Mouse (Mus musculus): ENCODE results near the gene Ormdl3. TPM values are rescaled to one million over a fixed set of nuclear protein-coding genes. Genes with fewer than 3 reads are reported as not detected.

Gene Ormdl3
- polyA plus RNA-seq, 1 experiment from 2014 or later: 55.0 TPM

DNA sequence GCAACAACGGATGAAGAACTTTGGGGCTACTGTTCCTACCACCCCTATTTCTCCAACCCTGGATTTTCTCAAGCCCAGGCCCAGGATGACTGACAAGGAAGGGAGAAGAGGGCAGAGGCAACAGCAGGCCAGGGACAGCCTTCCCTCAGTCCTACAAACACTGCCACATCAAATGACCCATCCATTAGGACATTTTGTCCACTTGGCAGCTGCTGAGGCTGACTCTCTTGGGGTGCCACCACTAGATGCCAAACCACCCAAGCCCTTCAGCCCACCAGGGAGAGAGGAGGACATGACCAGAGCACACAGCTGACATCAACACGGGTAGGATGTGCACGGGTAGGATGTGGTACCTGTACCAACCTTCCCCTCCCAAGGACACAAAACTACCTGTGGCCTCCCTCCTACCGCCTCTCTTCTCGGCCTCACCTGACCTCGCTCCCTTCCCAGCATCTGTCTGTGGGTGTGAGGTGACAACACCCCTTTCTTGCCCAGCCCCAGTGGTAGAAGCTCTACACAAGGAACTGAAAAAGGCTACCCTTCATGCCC is 2.5 kb downstream of the Ormdl3 start:
- Histone ChIP-seq H3K9me3 (replicated peaks) (no peaks in the 10 kb centered on the region), H3K27me3 (ENCODE audit: low read depth, poor library complexity, severe bottlenecking) (0 out of 2 replicates have a peak, but pooled peaks cover 4% of the 10 kb centered on the region), H3K36me3 (peaks cover 50% of the 10 kb centered on the region), H3K4me3 (0 out of 2 replicates have a peak overlapping the region, but pooled peaks have one; percentile 94), H3K4me1 (peaks cover 41% of the 10 kb centered on the region), H3K27ac (no peak overlapping the region)
- WGBS: 92% methylated on average over 6 of the region's 6 CpGs
- no peak for DNase-seq (ENCODE audit: low spot score)

DNA sequence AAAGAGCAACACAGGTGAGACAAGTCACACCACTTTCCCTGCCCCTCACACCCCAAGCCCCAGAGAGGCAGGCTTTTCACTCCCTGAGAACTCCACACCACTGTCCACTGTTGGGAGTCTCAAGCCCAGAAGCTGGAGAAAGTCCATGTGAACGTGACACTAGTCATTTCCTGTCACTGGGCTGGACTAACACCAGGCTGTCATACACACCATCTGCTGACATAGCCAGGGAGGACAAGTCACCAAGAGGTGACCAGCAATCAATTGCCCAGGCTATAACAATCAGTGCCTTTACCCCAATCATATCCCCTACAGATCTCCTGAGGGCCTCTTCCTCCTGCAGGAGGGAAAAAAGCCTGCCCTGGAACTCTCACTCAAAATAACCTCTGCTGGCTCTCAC is 3.0 kb downstream of the Ormdl3 start:
- Histone ChIP-seq H3K9me3 (replicated peaks) (no peaks in the 10 kb centered on the region), H3K27me3 (ENCODE audit: low read depth, poor library complexity, severe bottlenecking) (no peaks in the 10 kb centered on the region), H3K27ac (no peak overlapping the region), H3K4me1 (peaks cover 38% of the 10 kb centered on the region), H3K4me3 (no peak overlapping the region), H3K36me3 (peaks cover 50% of the 10 kb centered on the region)
- WGBS: 39% methylated on average over 1 of the region's 1 CpGs
- DNase-seq (ENCODE audit: low spot score): no peak

DNA sequence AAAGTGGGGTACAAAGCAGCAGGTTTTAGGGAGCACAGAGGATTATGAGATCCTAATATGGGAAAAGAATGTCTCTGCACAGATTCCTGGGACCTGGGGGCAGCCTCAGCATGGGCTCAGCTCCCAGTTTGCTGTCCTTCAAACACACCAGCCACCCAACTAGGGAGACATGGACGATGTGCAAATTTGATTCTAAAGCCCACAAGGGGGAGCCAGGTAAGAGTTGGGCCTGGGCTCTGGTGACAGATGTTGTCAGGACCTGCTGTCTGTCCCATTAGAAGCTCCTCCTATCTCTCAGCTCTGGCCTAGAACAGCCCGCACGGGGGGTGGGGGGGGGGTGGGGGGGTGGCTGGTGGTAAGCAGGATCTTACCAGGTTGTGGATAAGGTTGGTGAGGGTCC is 3.6 kb downstream of the Ormdl3 start:
- no peaks in the 10 kb centered on the region for H3K9me3 ChIP-seq (replicated peaks)
- 27% methylated on average over 3 of the region's 3 CpGs for WGBS
- H3K36me3 ChIP-seq: peaks cover 50% of the 10 kb centered on the region
- H3K27me3 ChIP-seq (ENCODE audit: low read depth, poor library complexity, severe bottlenecking): no peaks in the 10 kb centered on the region
- no peak overlapping the region; the same call in 1 of the 2 replicates for H3K4me3 ChIP-seq
- H3K27ac ChIP-seq: no peak overlapping the region
- peaks cover 35% of the 10 kb centered on the region for H3K4me1 ChIP-seq
- no peak for DNase-seq (ENCODE audit: low spot score)

DNA sequence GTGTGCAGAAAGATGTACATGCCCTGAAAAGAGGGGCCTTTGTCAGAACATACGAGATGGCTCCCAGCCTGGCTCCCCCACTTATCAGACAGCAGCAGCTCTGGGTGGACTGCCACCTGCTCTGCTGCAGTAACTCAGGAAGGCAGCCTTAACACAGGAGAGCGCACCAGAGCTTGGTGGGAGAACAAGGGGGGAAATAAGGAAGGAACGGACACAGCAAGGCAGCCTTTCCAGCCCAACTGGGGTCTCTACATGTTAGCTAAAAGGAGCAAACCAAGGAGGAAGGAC is 4.0 kb downstream of the Ormdl3 start:
- Histone ChIP-seq H3K27ac (no peak overlapping the region), H3K36me3 (peaks cover 50% of the 10 kb centered on the region), H3K4me3 (no peak overlapping the region; the same call in 1 of the 2 replicates), H3K27me3 (ENCODE audit: low read depth, poor library complexity, severe bottlenecking) (no peaks in the 10 kb centered on the region), H3K4me1 (peaks cover 32% of the 10 kb centered on the region), H3K9me3 (replicated peaks) (no peaks in the 10 kb centered on the region)
- no peak for DNase-seq (ENCODE audit: low spot score)
- 87% methylated on average over 3 of the region's 3 CpGs for whole genome bisulfite sequencing

DNA sequence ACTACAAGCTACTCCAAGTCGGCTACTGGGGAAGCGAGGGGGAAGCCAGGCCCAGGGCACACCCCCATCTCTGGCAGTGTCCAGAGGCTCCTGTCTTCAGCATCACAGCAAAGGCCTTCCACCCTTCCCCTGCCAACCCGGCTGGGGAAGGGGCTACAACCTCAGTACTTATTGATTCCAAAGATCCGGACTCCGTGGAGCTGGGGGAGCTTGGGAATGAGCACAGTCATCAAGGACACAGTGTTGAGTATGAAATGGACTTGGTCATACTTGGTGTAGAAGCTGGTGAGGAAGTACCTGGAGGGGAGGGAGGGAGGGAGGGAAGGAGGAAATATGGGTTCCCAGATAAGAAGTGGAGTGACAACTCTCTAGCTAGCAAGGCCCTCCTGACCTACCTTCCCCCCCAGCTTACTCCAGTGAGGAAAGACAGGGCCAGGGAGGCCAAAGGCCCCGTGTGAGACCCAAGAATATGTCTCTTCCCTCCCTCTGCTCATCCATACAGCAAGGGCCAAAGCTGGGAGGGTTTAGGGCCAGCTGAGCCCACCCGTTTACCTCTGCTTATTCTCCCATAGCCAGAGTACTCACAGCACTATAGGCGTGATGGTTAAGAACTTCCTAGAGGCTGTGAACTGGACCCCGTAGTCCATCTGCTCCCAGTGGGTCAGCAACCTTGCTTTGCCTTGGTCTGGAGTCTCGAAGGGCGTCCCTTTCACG is 4.5 kb downstream of the Ormdl3 start:
- Histone ChIP-seq H3K27me3 (ENCODE audit: low read depth, poor library complexity, severe bottlenecking) (no peaks in the 10 kb centered on the region), H3K36me3 (peaks cover 50% of the 10 kb centered on the region), H3K4me1 (peaks cover 27% of the 10 kb centered on the region), H3K9me3 (replicated peaks) (no peaks in the 10 kb centered on the region), H3K4me3 (no peak overlapping the region; the same call in 1 of the 2 replicates), H3K27ac (0 out of 2 replicates have a peak overlapping the region, but pooled peaks have one; percentile 19)
- WGBS: 92% methylated on average over 12 of the region's 12 CpGs
- no peak for DNase-seq (ENCODE audit: low spot score)

DNA sequence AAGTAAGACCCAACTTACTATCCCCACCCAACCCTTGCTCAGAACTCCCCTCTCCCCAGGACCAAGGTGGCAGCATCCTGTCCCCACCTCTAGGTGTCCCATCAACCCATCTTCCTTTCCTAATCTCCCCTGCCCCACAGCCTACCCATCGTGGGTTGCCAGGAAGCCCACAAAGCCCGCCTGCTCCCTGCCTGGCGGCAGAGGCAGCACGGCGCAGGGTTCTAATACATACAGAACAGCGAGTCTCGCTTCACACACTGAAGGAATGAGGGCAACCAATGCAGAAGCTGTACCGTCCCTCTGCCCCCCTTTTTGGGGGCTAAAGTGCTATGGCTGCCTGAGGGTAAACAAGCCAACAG is 5.2 kb downstream of the Ormdl3 start:
- Histone ChIP-seq H3K9me3 (replicated peaks) (no peaks in the 10 kb centered on the region), H3K36me3 (peaks cover 50% of the 10 kb centered on the region), H3K27me3 (ENCODE audit: low read depth, poor library complexity, severe bottlenecking) (no peaks in the 10 kb centered on the region), H3K27ac (no peak overlapping the region), H3K4me1 (peaks cover 22% of the 10 kb centered on the region), H3K4me3 (no peak overlapping the region)
- WGBS: 87% methylated on average over 8 of the region's 8 CpGs
- DNase-seq (ENCODE audit: low spot score): no peak

DNA sequence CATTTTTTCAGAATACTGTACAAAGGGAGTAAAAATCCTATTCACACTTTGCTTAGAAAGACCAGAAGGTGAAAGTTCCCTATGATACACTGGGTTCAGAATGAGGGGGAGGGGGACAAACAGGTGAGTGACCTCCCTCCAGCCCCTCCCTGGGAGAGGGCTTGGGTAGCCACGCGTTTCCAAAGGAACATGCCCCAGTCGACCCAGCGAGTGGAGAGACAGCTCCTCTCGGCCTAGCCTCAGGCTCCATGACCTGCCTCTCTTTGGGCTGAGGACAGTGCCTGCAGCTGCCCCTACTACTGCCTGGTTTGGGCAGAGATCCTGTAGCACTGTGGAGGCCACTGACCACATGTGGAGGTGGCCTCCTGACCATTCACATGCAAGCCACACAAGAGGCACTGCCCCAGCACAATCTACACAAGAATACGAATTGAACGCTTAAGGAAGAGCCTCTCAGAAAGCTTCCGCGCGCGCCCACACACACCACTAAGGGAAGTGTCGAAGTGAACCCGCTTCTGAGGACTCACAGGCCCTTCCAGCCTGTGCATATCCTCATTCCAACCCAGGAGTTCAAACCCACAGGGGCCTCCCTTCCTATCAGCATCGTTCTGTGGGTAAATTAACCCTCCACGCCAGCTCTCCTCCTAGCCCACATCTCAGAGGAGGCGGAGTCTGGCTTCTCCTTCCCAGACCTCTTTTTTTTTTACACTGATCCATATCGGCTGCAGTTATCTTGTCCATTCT is 5.7 kb downstream of the Ormdl3 start:
- H3K36me3 ChIP-seq: peaks cover 50% of the 10 kb centered on the region
- no peak for DNase-seq (ENCODE audit: low spot score)
- no peaks in the 10 kb centered on the region for H3K27me3 ChIP-seq (ENCODE audit: low read depth, poor library complexity, severe bottlenecking)
- 77% methylated on average over 17 of the region's 17 CpGs for WGBS
- no peak overlapping the region for H3K27ac ChIP-seq
- H3K4me3 ChIP-seq: no peak overlapping the region
- no peaks in the 10 kb centered on the region for H3K9me3 ChIP-seq (replicated peaks)
- H3K4me1 ChIP-seq: peaks cover 21% of the 10 kb centered on the region

DNA sequence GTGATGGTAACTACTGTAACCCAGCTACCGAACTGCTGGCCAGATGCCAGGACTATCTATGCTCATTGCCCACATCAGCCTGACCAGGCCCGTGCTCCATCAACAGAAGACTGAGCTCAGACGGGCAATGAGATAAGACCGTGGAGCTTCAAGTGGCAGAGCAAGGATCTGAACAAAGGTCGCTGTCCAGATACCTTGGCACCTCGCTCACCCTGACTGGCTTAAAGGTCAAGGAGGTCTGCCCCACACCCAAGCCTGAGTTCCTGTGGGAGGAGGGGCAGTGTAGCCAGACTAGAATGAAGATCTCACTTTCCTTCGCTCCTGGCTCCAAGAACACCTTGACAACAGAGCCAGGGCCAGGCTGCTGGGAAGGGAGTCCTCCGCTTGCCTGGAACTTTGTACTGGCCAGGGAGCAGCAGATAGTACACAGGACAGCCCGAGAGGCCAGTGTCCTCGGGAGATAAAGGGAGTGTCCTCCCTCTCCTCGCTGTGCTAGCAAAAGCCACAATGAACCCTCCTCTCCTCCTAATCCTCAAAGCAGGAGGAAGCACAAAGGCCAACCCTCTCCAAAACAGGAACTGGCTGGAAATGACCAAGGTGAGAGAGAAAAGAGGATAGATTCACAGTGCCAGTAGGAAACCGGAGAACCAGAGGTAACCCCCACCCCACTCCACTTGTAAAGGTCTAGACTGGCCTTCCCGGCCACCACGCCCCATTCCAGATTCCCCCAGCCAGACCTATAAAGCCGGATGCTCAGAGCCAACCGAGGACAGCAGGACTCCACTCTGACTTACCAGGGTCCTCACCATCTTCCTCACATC is 6.7 kb downstream of the Ormdl3 start:
- H3K9me3 ChIP-seq (replicated peaks): no peaks in the 10 kb centered on the region
- H3K27ac ChIP-seq: no peak overlapping the region
- H3K36me3 ChIP-seq: peaks cover 50% of the 10 kb centered on the region
- no peak overlapping the region for H3K4me3 ChIP-seq
- DNase-seq (ENCODE audit: low spot score): no peak
- peaks cover 11% of the 10 kb centered on the region for H3K4me1 ChIP-seq
- no peaks in the 10 kb centered on the region for H3K27me3 ChIP-seq (ENCODE audit: low read depth, poor library complexity, severe bottlenecking)
- WGBS: 86% methylated on average over 16 of the region's 16 CpGs

DNA sequence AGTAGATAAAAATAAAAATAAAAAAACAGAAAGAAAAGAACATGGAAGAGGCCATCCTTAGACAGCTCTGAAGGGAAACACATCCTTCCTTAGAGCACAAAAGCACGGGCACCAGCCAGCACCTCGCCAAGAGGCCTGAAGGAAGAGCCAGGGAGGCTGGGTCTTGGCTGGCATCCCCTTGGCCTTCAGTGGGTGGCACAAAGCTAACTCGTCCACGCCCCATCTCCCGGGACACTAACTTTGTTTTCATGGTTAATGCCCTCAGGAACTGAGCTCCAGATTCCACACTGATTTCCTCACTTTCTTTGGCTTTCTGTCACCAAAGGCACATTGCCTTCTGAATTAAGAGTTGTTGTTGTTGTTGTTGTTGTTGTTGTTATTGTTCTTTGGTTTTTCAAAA is 9.4 kb downstream of the Ormdl3 start:
- Histone ChIP-seq H3K36me3 (peaks cover 30% of the 10 kb centered on the region), H3K27me3 (ENCODE audit: low read depth, poor library complexity, severe bottlenecking) (no peaks in the 10 kb centered on the region), H3K4me3 (no peak overlapping the region), H3K9me3 (replicated peaks) (no peaks in the 10 kb centered on the region), H3K4me1 (no peaks in the 10 kb centered on the region), H3K27ac (no peak overlapping the region)
- DNase-seq (ENCODE audit: low spot score): no peak
- WGBS: 87% methylated on average over 5 of the region's 5 CpGs

DNA sequence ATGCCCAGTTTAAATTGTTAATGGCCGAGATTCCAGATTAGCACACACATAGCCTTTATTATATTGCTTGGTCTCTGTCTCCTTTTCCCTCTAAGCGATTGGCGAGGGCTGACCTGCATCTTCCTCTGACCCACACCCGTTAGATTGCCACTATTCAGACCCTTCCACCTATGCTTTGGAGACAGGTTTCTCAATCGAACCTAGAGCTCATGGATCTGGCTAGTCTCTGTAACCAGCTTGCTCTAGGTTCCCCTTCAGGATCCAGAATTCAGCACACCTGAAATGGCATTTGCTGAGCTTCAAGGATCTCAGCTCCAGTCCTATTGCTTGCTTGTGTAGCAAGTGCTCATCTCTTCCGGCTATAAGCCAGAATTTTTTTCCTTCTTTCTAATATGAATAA is 17.7 kb downstream of the Ormdl3 start:
- Histone ChIP-seq H3K4me1 (no peaks in the 10 kb centered on the region), H3K9me3 (replicated peaks) (no peaks in the 10 kb centered on the region), H3K4me3 (no peak overlapping the region), H3K27me3 (ENCODE audit: low read depth, poor library complexity, severe bottlenecking) (no peaks in the 10 kb centered on the region), H3K36me3 (no peaks in the 10 kb centered on the region), H3K27ac (no peak overlapping the region)
- DNase-seq (ENCODE audit: low spot score): no peak
- WGBS: 84% methylated on average over 6 of the region's 6 CpGs

DNA sequence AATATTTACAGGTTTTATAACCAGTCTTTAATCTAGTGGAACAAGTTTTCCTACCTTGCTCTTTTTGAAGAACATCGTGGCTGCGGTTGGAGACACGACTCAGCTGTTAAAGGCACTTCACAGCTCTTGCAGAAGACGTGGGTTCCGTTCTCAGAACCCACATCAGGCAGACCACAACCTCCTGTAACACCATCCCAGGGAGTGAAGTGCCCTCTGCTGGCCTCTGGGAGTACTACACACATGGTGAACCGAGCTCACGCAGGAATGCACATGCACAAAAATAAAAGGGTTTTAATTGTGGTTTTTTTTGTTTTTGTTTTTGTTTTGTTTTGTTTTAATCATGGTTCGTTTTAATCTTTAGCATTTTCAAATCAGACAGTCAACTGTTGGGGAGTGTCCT is 18.8 kb downstream of the Ormdl3 start:
- Histone ChIP-seq H3K27ac (no peak overlapping the region), H3K4me3 (no peak overlapping the region), H3K4me1 (no peaks in the 10 kb centered on the region), H3K27me3 (ENCODE audit: low read depth, poor library complexity, severe bottlenecking) (no peaks in the 10 kb centered on the region), H3K9me3 (replicated peaks) (no peaks in the 10 kb centered on the region), H3K36me3 (no peaks in the 10 kb centered on the region)
- no peak for DNase-seq (ENCODE audit: low spot score)
- WGBS: 86% methylated on average over 8 of the region's 8 CpGs

DNA sequence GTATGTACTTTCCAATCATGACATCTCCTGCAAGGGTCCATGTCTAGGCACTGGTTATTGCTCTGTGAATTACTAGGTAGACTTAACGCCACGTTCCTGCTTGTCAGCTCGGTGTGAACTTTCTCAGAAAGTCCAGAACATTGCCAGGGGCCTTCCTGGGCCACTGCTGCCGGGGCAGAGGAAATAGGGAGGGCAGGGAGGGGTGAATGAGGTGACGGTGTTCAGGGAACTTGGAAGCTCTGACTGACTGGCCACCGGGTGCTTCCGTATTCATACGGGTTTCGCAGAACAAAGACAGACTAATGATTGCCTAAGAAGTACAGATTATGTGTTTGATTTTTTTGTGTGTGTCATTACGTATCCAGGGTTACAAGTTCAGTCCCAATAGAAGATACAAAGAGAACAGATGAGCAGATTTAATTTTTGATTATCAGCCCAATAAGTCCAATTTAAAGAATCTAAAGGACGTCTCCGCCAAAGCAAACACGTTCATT is 23.2 kb downstream of the Ormdl3 start:
- no peaks in the 10 kb centered on the region for H3K9me3 ChIP-seq (replicated peaks)
- no peak overlapping the region for H3K27ac ChIP-seq

More for the DNA sequence above, 23.2 kb downstream of the Ormdl3 start:
- H3K27me3 ChIP-seq (ENCODE audit: low read depth, poor library complexity, severe bottlenecking): peaks cover 5% of the 10 kb centered on the region; the same call in 1 of the 2 replicates
- no peak overlapping the region for H3K4me3 ChIP-seq
- 71% methylated on average over 13 of the region's 13 CpGs for WGBS
- no peaks in the 10 kb centered on the region for H3K36me3 ChIP-seq
- no peak for DNase-seq (ENCODE audit: low spot score)
- peaks cover 19% of the 10 kb centered on the region for H3K4me1 ChIP-seq

All from limb, embryonic 10.5 days (tissue).